Mouse (Mus musculus): ENCODE measurements at regions not wholly inside any gene's neighbourhood (a gene's known extent, or its start where the extent isn't known, plus 50 kb on each side); places are given as distances from the start of the nearest gene placed in this dataset.

DNA sequence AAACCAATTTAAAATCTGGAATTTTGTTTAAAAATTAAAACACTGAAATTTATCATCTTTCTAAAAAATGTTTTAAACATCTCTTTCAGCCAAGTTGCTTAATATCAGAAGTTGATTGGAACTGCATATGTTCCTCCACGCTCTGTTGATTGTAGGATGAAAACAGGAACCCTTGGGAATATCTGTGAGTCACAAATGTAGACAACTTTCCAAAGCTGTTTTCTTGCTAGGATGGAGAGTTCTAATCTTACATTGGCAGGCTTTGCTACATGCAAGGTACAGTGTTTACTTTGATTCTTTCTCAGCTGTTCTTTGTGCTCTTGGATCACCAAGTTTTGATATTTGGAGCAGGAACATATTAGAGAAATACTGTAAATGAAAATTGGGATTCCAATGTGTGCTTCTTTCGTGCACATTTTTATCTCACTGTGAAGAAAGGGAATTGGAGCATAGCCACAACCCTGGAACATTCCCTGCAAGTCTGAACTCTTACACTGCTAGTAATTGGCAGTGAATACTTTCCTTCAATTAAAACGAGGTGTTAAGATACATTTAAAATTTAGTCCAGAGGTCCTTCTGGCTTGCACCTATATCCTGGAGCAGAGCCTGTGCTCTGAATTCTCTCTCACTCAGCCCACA is 131.0 kb upstream of the Wdr75 start:
- H3K4me3 ChIP-seq (ENCODE audit: insufficient read depth in 1 of 2, low read depth in 1 of 2, low read length in 2 of 2, poor library complexity in 1 of 2, severe bottlenecking in 1 of 2): no peak overlapping the region
- in situ Hi-C loops (cut with MboI; ENCODE audit: low sequenced_read_pairs in 2 of 2, unreplicated experiment in 2 of 2): no loop called here
- H3K9ac ChIP-seq (ENCODE audit: insufficient read depth, low read depth, low read length, poor library complexity, severe bottlenecking): no peak overlapping the region
- H3K4me1 ChIP-seq (ENCODE audit: control insufficient read depth in 2 of 2, insufficient read depth in 2 of 2, low read length in 2 of 2, poor library complexity in 1 of 2): no peaks in the 10 kb centered on the region
- no peaks in the 10 kb centered on the region for H3K36me3 ChIP-seq (ENCODE audit: control insufficient read depth, insufficient read depth, low read length, poor library complexity, severe bottlenecking)
- no peaks in the 10 kb centered on the region for H3K9me3 ChIP-seq (ENCODE audit: control insufficient read depth, insufficient read depth, low read depth, low read length)
- DNase-seq (ENCODE audit: low read depth, low spot score): no peak
- TF ChIP-seq ZNF384 (IDR thresholded peaks at IDR 0.05; ENCODE audit: low read depth, low read length): no peak
- no peak for TF ChIP-seq HCFC1 (IDR thresholded peaks at IDR 0.05; ENCODE audit: borderline replicate concordance, insufficient read depth, low read length)
- no peak for TF ChIP-seq CHD2 (IDR thresholded peaks at IDR 0.05; ENCODE audit: low read depth, low read length)
- no peak overlapping the region for H3K27ac ChIP-seq (ENCODE audit: insufficient read depth, low read depth, low read length, poor library complexity, severe bottlenecking)

DNA sequence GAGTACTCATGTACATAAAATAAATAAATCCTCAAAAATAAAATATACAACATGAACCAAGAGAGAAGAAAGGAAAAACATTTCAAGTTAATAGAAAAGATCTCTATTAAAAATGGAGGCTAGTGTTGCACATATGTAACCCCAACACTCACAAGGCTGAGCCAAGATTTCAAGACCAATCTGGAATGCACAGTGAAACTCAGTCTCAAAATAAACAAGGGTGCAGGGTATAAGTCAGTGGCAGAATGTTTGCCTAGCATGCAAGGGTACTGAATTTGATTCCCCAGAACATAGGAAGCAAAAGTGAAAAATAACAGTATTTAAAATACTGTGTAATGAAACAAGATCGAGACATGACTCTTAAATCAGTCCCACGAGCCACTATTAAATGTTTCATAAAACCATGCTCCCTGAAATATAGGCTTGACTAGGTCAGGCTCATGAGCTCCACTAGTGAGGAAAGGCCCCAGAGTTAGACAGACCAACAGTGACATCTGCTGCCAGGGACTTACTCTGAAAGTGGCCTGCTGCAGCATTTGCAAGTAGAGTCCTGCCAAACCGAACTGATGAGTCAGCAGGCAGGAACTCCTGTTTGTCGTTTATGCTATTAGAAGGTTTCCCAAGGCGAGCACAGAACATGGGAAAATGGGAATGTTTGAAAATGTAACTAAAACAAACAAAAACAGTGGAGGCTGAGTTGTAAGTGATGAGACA is 122.4 kb upstream of the Wdr75 start:
- Histone ChIP-seq H3K4me1 (ENCODE audit: control insufficient read depth in 2 of 2, insufficient read depth in 2 of 2, low read length in 2 of 2, poor library complexity in 1 of 2) (no peaks in the 10 kb centered on the region), H3K9me3 (ENCODE audit: control insufficient read depth, insufficient read depth, low read depth, low read length) (no peaks in the 10 kb centered on the region), H3K4me3 (ENCODE audit: insufficient read depth in 1 of 2, low read depth in 1 of 2, low read length in 2 of 2, poor library complexity in 1 of 2, severe bottlenecking in 1 of 2) (no peak overlapping the region), H3K36me3 (ENCODE audit: control insufficient read depth, insufficient read depth, low read length, poor library complexity, severe bottlenecking) (no peaks in the 10 kb centered on the region), H3K27ac (ENCODE audit: insufficient read depth, low read depth, low read length, poor library complexity, severe bottlenecking) (no peak overlapping the region), H3K9ac (ENCODE audit: insufficient read depth, low read depth, low read length, poor library complexity, severe bottlenecking) (no peak overlapping the region)
- TF ChIP-seq MAFK (IDR thresholded peaks at IDR 0.05; ENCODE audit: insufficient read depth, low read depth, low read length) (peak; percentile 90), HCFC1 (IDR thresholded peaks at IDR 0.05; ENCODE audit: borderline replicate concordance, insufficient read depth, low read length) (no peak)
- in situ Hi-C loops (cut with MboI; ENCODE audit: low sequenced_read_pairs in 2 of 2, unreplicated experiment in 2 of 2): no loop called here
- DNase-seq (ENCODE audit: low read depth, low spot score): peak; percentile 9

GRCm38 (mm10) chr1:45675771-45676439 is 119.1 kb upstream of the Wdr75 start:
- Histone ChIP-seq H3K4me1 (ENCODE audit: control insufficient read depth in 2 of 2, insufficient read depth in 2 of 2, low read length in 2 of 2, poor library complexity in 1 of 2) (no peaks in the 10 kb centered on the region), H3K36me3 (ENCODE audit: control insufficient read depth, insufficient read depth, low read length, poor library complexity, severe bottlenecking) (no peaks in the 10 kb centered on the region), H3K9ac (ENCODE audit: insufficient read depth, low read depth, low read length, poor library complexity, severe bottlenecking) (no peak overlapping the region), H3K9me3 (ENCODE audit: control insufficient read depth, insufficient read depth, low read depth, low read length) (no peaks in the 10 kb centered on the region), H3K4me3 (ENCODE audit: insufficient read depth in 1 of 2, low read depth in 1 of 2, low read length in 2 of 2, poor library complexity in 1 of 2, severe bottlenecking in 1 of 2) (no peak overlapping the region), H3K27ac (ENCODE audit: insufficient read depth, low read depth, low read length, poor library complexity, severe bottlenecking) (no peak overlapping the region)
- TF ChIP-seq ZNF384 (IDR thresholded peaks at IDR 0.05; ENCODE audit: low read depth, low read length) (no peak), CHD2 (IDR thresholded peaks at IDR 0.05; ENCODE audit: low read depth, low read length) (no peak)
- DNase-seq (ENCODE audit: low read depth, low spot score): no peak
- in situ Hi-C loops (cut with MboI; ENCODE audit: low sequenced_read_pairs in 2 of 2, unreplicated experiment in 2 of 2): no loop called here

DNA sequence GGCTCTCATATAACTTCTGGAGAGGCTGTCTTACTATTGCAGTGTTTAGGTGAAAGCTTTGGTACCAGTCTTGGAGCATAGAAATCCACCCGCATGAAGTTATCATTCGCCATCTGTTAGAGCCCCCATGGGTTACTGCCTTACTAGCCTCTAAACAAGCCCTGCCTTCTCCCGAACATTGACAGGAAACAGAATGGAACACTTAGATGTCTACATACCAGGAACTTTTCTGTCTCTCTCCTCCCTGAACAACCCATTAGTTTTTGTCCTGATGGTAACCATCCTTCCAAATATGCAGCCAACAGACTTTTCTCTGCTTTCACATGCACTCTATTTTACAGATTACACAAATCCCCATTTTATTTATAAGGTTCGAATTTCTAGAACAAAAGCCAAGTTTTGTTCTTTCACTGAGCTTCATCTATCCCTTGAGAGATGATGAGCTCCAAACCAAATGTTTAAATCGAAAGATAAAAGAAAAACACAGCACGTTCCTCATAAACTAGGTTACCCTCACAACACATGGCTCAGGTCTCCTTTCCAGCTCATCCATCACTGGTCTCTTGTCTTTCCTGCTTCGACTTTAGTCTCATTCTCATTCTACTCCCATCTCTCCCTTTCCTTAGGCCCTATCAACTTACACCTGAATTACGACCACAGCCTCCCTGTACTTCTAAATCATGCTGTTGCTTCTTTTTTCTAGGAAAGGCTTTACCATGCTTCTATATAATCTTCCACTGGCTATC is 114.8 kb upstream of the Wdr75 start:
- H3K27ac ChIP-seq (ENCODE audit: insufficient read depth, low read depth, low read length, poor library complexity, severe bottlenecking): no peak overlapping the region
- TF ChIP-seq CHD2 (IDR thresholded peaks at IDR 0.05; ENCODE audit: low read depth, low read length): no peak
- no peak overlapping the region for H3K9ac ChIP-seq (ENCODE audit: insufficient read depth, low read depth, low read length, poor library complexity, severe bottlenecking)
- no peak overlapping the region for H3K4me3 ChIP-seq (ENCODE audit: insufficient read depth in 1 of 2, low read depth in 1 of 2, low read length in 2 of 2, poor library complexity in 1 of 2, severe bottlenecking in 1 of 2)
- no peaks in the 10 kb centered on the region for H3K4me1 ChIP-seq (ENCODE audit: control insufficient read depth in 2 of 2, insufficient read depth in 2 of 2, low read length in 2 of 2, poor library complexity in 1 of 2)
- in situ Hi-C loops (cut with MboI; ENCODE audit: low sequenced_read_pairs in 2 of 2, unreplicated experiment in 2 of 2): no loop called here
- no peaks in the 10 kb centered on the region for H3K9me3 ChIP-seq (ENCODE audit: control insufficient read depth, insufficient read depth, low read depth, low read length)
- no peak for DNase-seq (ENCODE audit: low read depth, low spot score)
- H3K36me3 ChIP-seq (ENCODE audit: control insufficient read depth, insufficient read depth, low read length, poor library complexity, severe bottlenecking): no peaks in the 10 kb centered on the region

DNA sequence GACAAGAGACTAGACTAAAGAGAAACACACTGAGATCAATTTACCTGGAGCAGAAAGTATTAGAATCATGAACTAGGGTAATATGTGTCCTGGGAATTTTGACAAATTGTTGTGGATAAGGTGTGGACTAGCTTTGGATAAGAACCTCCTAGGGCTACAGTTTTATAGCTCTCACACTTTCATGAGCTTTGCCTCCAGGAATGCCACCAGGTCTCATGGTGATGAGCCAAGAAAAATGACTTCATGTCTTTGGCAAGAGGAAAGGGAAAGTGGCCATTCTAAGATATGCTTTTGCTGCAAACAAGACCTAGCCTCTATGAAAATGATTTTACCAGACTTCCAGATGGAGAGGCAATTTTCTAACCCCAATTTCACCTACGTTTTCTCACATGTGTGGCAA is 94.1 kb upstream of the Wdr75 start:
- H3K4me3 ChIP-seq (ENCODE audit: insufficient read depth in 1 of 2, low read depth in 1 of 2, low read length in 2 of 2, poor library complexity in 1 of 2, severe bottlenecking in 1 of 2): no peak overlapping the region
- H3K27ac ChIP-seq (ENCODE audit: insufficient read depth, low read depth, low read length, poor library complexity, severe bottlenecking): no peak overlapping the region
- H3K9ac ChIP-seq (ENCODE audit: insufficient read depth, low read depth, low read length, poor library complexity, severe bottlenecking): no peak overlapping the region
- in situ Hi-C loops (cut with MboI; ENCODE audit: low sequenced_read_pairs in 2 of 2, unreplicated experiment in 2 of 2): no loop called here
- TF ChIP-seq CHD2 (IDR thresholded peaks at IDR 0.05; ENCODE audit: low read depth, low read length): no peak
- no peak for TF ChIP-seq MAFK (IDR thresholded peaks at IDR 0.05; ENCODE audit: insufficient read depth, low read depth, low read length)
- no peak for TF ChIP-seq HCFC1 (IDR thresholded peaks at IDR 0.05; ENCODE audit: borderline replicate concordance, insufficient read depth, low read length)
- TF ChIP-seq ZNF384 (IDR thresholded peaks at IDR 0.05; ENCODE audit: low read depth, low read length): no peak
- TF ChIP-seq ZC3H11A (IDR thresholded peaks at IDR 0.05; ENCODE audit: borderline replicate concordance, low read depth, low read length): no peak
- no peak for DNase-seq (ENCODE audit: low read depth, low spot score)
- H3K9me3 ChIP-seq (ENCODE audit: control insufficient read depth, insufficient read depth, low read depth, low read length): no peaks in the 10 kb centered on the region
- no peaks in the 10 kb centered on the region for H3K36me3 ChIP-seq (ENCODE audit: control insufficient read depth, insufficient read depth, low read length, poor library complexity, severe bottlenecking)
- no peaks in the 10 kb centered on the region for H3K4me1 ChIP-seq (ENCODE audit: control insufficient read depth in 2 of 2, insufficient read depth in 2 of 2, low read length in 2 of 2, poor library complexity in 1 of 2)

Data from ES-E14 (cell line).